ENCODE assay signal across 11 mouse cellular contexts in the genomic region with DNA sequence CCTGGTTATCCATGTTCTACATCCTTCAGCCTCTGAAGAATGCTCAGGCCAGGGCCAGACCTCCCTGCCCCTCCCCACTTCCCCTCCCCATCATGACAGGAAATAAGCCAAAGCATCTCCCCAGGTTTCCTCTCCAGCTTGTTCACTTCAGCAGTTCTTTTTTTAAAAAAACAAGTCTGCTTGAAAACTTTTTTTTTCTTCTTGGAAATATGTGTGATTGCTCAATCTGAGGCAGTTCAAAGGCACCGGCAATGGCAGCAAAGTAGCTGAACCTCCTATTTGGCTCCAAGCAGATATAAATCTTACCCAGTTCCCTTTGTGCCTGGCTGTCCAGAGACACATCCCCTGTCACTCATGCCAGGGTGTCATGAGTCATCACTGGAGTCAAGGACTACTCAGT. TPM values are rescaled to one million over a fixed set of nuclear protein-coding genes. Genes with fewer than 3 reads are reported as not detected.
DNase-seq lines count a peak whose midpoint lies in the region; ATAC-seq and TF ChIP-seq lines count a peak whose summit lies in the region.
"Had no signal": no experiment of that assay in that cellular context is flagged by ENCODE, and none has a peak within 500 bp of the region (broad histone marks: within the 10 kb centered on the region; RNA-seq: fewer than 3 reads in every experiment).

No protein-coding gene starts in this region.

- ATAC-seq in intestine, embryonic 15.5 days, result 0 out of 2 replicates have a peak, but pooled peaks have one; percentile 39
- no peak for ATAC-seq in intestine, postnatal 0 days
- peak; percentile 23; the same call in 1 of the 2 replicates for ATAC-seq in intestine, embryonic 16.5 days
- ATAC-seq in megakaryocyte progenitor cell, adult 5-6 weeks (replicated peaks; ENCODE audit: poor library complexity), result peak; percentile 15; the same call in 1 of the 2 replicates
- no peak for ATAC-seq in hindbrain, embryonic 12.5 days (ENCODE audit: low FRiP score)

- no peak overlapping the region for H3K9ac ChIP-seq in intestine, embryonic 15.5 days
- H3K9ac ChIP-seq in intestine, postnatal 0 days (ENCODE audit: low read depth, low read length), result no peak overlapping the region
- no peak overlapping the region for H3K9ac ChIP-seq in intestine, embryonic 16.5 days (ENCODE audit: low read depth, low read length)
- no peak overlapping the region for H3K9ac ChIP-seq in hindbrain, embryonic 12.5 days
- H3K9ac ChIP-seq: limb, embryonic 13.5 days; neural tube, embryonic 13.5 days had no signal

- 33% methylated on average over 1 of the region's 1 CpGs for WGBS in intestine, embryonic 15.5 days
- 45% methylated on average over 1 of the region's 1 CpGs for WGBS in intestine, postnatal 0 days
- WGBS in intestine, embryonic 16.5 days, result 33% methylated on average over 1 of the region's 1 CpGs
- WGBS in hindbrain, embryonic 12.5 days, result 78% methylated on average over 1 of the region's 1 CpGs

- H3K27ac ChIP-seq in intestine, embryonic 15.5 days, result no peak overlapping the region
- no peak overlapping the region for H3K27ac ChIP-seq in intestine, postnatal 0 days (ENCODE audit: low read depth, low read length)
- no peak overlapping the region for H3K27ac ChIP-seq in intestine, embryonic 16.5 days (ENCODE audit: low read length)
- no peak overlapping the region for H3K27ac ChIP-seq in hindbrain, embryonic 12.5 days
- H3K27ac ChIP-seq: limb, embryonic 13.5 days; neural tube, embryonic 13.5 days had no signal

- TF ChIP-seq CTCF in intestine, postnatal 0 days (IDR thresholded peaks at IDR 0.05; ENCODE audit: low read depth), result no peak

- peaks cover 6% of the 10 kb centered on the region; the same call in 1 of the 2 replicates for H3K4me1 ChIP-seq in intestine, embryonic 15.5 days (replicated peaks)
- no peaks in the 10 kb centered on the region for H3K4me1 ChIP-seq in intestine, postnatal 0 days (replicated peaks; ENCODE audit: control insufficient read depth, insufficient read depth, low read length)
- H3K4me1 ChIP-seq in intestine, embryonic 16.5 days (ENCODE audit: control insufficient read depth, insufficient read depth, low read length), result peaks cover 3% of the 10 kb centered on the region; the same call in 1 of the 2 replicates
- H3K4me1 ChIP-seq in hindbrain, embryonic 12.5 days, result no peaks in the 10 kb centered on the region
- H3K4me1 ChIP-seq: neural tube, embryonic 13.5 days had no signal

- DNase-seq in NIH3T3 (ENCODE audit: low read depth), result peak; percentile 71
- DNase-seq in right cerebral cortex, adult 18-20 months, result no peak
- DNase-seq in spleen, postnatal 4 days (ENCODE audit: low spot score in 2 of 2), result no peak
- DNase-seq: cerebellum, adult 9-11 months had no signal

- H3K4me3 ChIP-seq in intestine, embryonic 15.5 days (replicated peaks), result no peak overlapping the region
- H3K4me3 ChIP-seq in intestine, postnatal 0 days (ENCODE audit: low read depth, low read length), result no peak overlapping the region
- no peak overlapping the region for H3K4me3 ChIP-seq in intestine, embryonic 16.5 days (ENCODE audit: low read length)
- no peak overlapping the region for H3K4me3 ChIP-seq in hindbrain, embryonic 12.5 days
- H3K4me3 ChIP-seq: limb, embryonic 13.5 days; neural tube, embryonic 13.5 days had no signal

- H3K27me3 ChIP-seq in intestine, embryonic 15.5 days (replicated peaks), result no peaks in the 10 kb centered on the region
- no peaks in the 10 kb centered on the region for H3K27me3 ChIP-seq in intestine, postnatal 0 days (replicated peaks; ENCODE audit: control insufficient read depth, insufficient read depth, low read length)
- no peaks in the 10 kb centered on the region for H3K27me3 ChIP-seq in intestine, embryonic 16.5 days (replicated peaks; ENCODE audit: control insufficient read depth, insufficient read depth, low read length)
- no peaks in the 10 kb centered on the region for H3K27me3 ChIP-seq in hindbrain, embryonic 12.5 days
- H3K27me3 ChIP-seq: limb, embryonic 13.5 days; neural tube, embryonic 13.5 days had no signal

- no peaks in the 10 kb centered on the region for H3K9me3 ChIP-seq in intestine, embryonic 15.5 days
- H3K9me3 ChIP-seq in intestine, postnatal 0 days (ENCODE audit: control insufficient read depth), result no peaks in the 10 kb centered on the region
- no peaks in the 10 kb centered on the region for H3K9me3 ChIP-seq in intestine, embryonic 16.5 days (ENCODE audit: control insufficient read depth, low read length)
- no peaks in the 10 kb centered on the region for H3K9me3 ChIP-seq in hindbrain, embryonic 12.5 days (replicated peaks)
- H3K9me3 ChIP-seq: limb, embryonic 13.5 days; neural tube, embryonic 13.5 days had no signal

- H3K36me3 ChIP-seq in intestine, embryonic 15.5 days, result no peaks in the 10 kb centered on the region
- H3K36me3 ChIP-seq in intestine, postnatal 0 days (ENCODE audit: control insufficient read depth, insufficient read depth), result no peaks in the 10 kb centered on the region
- H3K36me3 ChIP-seq in intestine, embryonic 16.5 days (ENCODE audit: control insufficient read depth, insufficient read depth, low read length), result no peaks in the 10 kb centered on the region
- H3K36me3 ChIP-seq in hindbrain, embryonic 12.5 days, result no peaks in the 10 kb centered on the region
- H3K36me3 ChIP-seq: limb, embryonic 13.5 days; neural tube, embryonic 13.5 days had no signal

- no peak overlapping the region for H3K4me2 ChIP-seq in intestine, embryonic 15.5 days (replicated peaks)
- no peak overlapping the region for H3K4me2 ChIP-seq in intestine, postnatal 0 days (replicated peaks; ENCODE audit: low read depth)
- H3K4me2 ChIP-seq in intestine, embryonic 16.5 days (ENCODE audit: low read depth, low read length), result no peak overlapping the region
- H3K4me2 ChIP-seq in hindbrain, embryonic 12.5 days (replicated peaks), result no peak overlapping the region
- H3K4me2 ChIP-seq: limb, embryonic 13.5 days; neural tube, embryonic 13.5 days had no signal

RNA-seq across cellular contexts. Expression of a gene that starts 29.1 kb away (rescaled TPM):
- polyA plus RNA-seq in intestine, embryonic 15.5 days (2015; fragmentation: Nextera tagmentation; extraction: Ambion mirVana), result 15.0 and 16.9 TPM in 2 replicates
- 6.7 and 9.6 TPM in 2 replicates for polyA plus RNA-seq in intestine, postnatal 0 days (2015; fragmentation: Nextera tagmentation; extraction: Ambion mirVana)
- 12.0 and 13.0 TPM in 2 replicates for polyA plus RNA-seq in intestine, embryonic 16.5 days (2015; fragmentation: Nextera tagmentation; extraction: Ambion mirVana)
- total RNA-seq in megakaryocyte progenitor cell, adult 5-6 weeks (2015), result 0.15 and 0.91 TPM in 2 replicates
- total RNA-seq in megakaryocyte progenitor cell, adult 5-6 weeks (2017), result not detected in 2 replicates
- 1.3 and 1.4 TPM in 2 replicates for polyA plus RNA-seq in hindbrain, embryonic 12.5 days (2016; fragmentation: Nextera tagmentation; extraction: Ambion mirVana)

Comparison
In these comparisons a context has a peak if more than half of its experiments do, and no peak if none do; other contexts are left out.
1. ATAC-seq: peak in intestine, embryonic 15.5 days (single experiment), intestine, embryonic 16.5 days (single experiment) and megakaryocyte progenitor cell, adult 5-6 weeks (single experiment); none in intestine, postnatal 0 days (single experiment) and hindbrain, embryonic 12.5 days (single experiment).